Mouse (Mus musculus) mesoderm, embryonic 11.5 days (tissue): ENCODE measurements around the gene Fbxo48.
A peak's percentile ranks its signal among the peaks of the same experiment; 100 is the strongest.

Experiments used
- DNase-seq: peaks from one replicate; pipeline ENCODE4 v3.0.0-alpha.2; 2012; ENCODE audit warnings: low read depth, low spot score

Gene Fbxo48

DNA sequence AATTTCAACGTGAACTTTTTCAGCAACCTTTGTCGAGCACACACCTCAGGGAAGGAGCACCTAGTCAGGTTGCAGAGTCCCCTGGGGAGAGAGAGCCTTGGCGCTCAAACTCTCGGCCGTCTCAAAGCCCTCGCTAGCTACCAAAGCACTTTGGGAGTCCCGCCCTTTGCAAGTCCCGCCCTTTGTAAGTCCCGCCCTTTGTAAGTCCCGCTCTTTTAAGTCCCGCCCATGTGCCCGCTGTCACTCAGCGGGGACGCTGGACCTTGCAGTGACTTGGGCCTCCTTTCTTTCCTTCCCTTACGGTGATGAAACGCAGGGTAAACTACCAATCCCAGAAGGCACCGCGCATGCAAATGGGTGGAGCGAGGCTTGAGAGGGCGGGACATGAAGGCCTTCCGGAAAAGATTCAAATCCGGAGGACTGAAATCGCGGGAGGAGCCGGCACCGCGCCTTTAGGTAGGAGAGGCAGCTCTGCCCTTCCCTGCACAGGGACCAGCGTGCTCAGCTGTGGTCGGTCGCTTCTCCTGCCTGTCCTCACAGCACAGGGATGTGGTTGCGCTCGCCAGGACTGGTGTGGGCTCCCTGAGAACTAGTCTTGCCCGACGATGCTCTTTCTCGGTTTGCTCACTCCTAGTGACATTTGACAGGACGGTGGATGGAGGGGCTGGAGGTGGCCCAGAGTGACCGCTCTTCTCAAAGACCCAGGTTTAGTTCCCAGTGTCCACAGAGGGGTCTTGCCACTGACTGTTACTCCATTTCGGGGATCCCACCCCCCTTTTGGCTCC, at the start of gene Fbxo48:
Gene Fbxo48, plus strand, starts transcription at position 400 of the 785 bp plus-strand sequence.
- DNase-seq, result peak; percentile 99

GRCm38 (mm10) chr11:16904302-16905011, 46.7 kb upstream of the Fbxo48 start:
- no peak for DNase-seq

DNA sequence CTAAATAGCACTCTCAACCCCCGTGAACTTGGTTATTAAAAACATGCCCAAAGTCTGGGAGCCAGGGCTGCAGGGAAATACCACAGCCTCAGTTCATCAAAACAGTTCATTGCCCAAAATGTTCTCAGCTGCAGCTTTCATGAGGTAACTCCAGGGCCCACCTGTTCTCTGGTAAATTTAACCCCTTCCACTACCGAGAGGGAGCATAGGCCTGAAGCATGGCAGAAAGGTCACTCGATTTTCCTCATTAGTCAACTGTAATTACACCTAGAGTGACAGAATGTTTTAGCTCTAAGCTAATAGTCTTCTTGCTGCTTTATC, 46.2 kb upstream of the Fbxo48 start:
- DNase-seq, result no peak

- no peak for DNase-seq
These were observed 44.6 kb upstream of the Fbxo48 start for GRCm38 (mm10) chr11:16906530-16906929.

DNA sequence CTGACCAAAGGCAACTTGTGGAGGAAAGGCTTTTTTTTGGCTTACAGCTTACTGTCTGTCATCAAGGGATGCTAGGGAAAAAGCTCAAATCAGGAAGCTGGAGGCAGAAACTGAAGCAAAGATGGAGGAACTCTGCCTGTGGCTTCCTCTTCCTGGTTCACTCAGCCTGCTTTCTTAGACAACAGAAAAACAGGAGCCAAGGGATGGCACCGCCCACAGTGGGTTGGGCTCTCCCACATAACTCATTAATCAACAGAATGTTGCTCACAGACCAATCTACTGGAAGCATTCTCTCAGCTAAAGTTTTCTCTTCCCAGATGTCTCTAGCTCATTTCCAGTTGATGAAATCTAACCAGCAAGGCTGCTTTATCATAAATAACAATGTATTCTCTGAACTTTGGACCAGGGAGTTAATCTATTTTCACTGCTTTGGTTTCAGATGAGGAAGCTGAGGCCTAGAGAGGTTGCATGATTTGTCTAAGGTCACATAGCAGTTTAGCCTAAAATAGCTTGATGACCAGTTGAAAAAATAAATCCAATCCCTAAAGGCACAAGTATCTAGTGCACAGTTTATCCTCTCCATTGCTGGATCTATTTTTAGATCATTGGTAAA, 43.6 kb upstream of the Fbxo48 start:
- DNase-seq, result no peak

- DNase-seq, result no peak
These were observed 36.4 kb upstream of the Fbxo48 start for GRCm38 (mm10) chr11:16914756-16915155.

GRCm38 (mm10) chr11:16915850-16916249, 35.3 kb upstream of the Fbxo48 start:
- no peak for DNase-seq

DNA sequence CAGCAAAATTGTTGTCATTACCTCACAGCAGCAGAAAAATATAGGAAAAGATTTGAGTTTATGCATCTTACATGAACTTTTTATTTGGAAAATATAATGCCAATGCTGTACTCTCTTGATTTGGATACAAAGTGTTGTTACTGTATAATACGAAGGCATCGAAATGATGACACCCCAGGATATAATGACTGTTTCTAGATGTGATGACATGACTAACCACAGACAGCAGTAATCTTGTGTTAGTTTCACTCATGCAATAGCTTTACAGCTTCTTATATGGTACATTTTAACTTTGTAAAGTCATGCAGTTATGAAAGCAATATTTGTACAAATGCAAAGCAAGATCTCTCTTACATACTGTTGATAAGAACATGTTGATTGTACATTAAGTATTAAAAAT, 33.7 kb upstream of the Fbxo48 start:
- no peak for DNase-seq

GRCm38 (mm10) chr11:16932159-16932558, 19.0 kb upstream of the Fbxo48 start:
- DNase-seq, result no peak

GRCm38 (mm10) chr11:16935577-16936236, 15.5 kb upstream of the Fbxo48 start:
- DNase-seq, result no peak

DNA sequence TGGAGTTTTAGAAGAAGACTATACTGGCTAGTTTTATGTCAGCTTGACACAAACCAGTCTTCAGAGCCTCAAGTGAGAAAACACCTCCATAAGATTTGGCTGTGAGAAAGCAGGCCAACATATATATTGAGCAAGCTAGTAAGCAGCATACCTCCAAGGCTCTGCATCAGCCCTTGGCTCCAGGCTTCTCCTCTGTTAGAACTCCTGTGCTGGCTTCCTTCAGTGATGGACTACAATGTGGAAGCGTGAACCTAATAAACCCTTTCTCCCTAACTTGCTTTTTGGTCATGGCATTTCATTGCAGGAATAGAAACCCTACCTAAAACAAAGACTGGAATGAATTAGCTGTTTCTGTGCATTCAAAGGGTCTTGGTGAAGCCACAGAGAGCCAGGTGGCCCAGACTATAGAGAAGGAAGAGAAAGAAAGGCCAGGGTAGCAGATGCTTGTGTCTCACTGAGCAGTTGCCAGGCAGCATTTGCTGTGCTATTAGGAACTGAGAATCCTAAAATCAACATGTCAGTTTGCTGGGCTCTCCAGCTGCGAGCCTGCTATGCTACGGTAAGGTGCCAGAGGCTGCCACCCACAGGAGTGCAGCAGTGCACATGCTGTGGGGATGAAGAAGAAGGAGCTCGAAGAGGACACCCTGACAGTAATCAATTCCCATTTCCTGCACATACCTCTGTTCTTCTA, 9.9 kb upstream of the Fbxo48 start:
- no peak for DNase-seq

GRCm38 (mm10) chr11:16941973-16942452, 9.2 kb upstream of the Fbxo48 start:
- DNase-seq, result no peak

GRCm38 (mm10) chr11:16943016-16943415, 8.2 kb upstream of the Fbxo48 start:
- DNase-seq, result no peak

DNA sequence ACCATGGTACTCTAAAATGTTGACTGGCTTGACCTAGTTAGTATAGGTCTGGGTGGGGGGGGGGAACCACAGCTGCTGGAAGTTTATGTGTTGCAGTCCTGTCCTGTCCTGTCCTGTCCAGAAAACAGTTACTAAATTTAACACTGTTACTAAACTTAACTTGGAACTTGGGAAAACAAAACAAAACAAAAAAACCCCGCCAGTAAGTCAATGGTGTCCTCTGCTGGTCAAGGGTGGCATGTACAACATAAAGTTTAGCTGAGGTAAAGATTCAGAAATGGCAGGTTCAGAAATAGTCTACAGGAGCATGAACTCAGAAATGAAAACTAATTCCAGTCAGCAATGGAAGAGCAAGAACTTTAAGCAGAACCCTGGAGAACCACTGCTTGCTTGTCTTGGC, 2.4 kb upstream of the Fbxo48 start:
- no peak for DNase-seq

- no peak for DNase-seq
These were observed 774 bp upstream of the Fbxo48 start for GRCm38 (mm10) chr11:16950226-16950975.

GRCm38 (mm10) chr11:16951761-16952010, 511 bp downstream of the Fbxo48 start:
- no peak for DNase-seq

DNA sequence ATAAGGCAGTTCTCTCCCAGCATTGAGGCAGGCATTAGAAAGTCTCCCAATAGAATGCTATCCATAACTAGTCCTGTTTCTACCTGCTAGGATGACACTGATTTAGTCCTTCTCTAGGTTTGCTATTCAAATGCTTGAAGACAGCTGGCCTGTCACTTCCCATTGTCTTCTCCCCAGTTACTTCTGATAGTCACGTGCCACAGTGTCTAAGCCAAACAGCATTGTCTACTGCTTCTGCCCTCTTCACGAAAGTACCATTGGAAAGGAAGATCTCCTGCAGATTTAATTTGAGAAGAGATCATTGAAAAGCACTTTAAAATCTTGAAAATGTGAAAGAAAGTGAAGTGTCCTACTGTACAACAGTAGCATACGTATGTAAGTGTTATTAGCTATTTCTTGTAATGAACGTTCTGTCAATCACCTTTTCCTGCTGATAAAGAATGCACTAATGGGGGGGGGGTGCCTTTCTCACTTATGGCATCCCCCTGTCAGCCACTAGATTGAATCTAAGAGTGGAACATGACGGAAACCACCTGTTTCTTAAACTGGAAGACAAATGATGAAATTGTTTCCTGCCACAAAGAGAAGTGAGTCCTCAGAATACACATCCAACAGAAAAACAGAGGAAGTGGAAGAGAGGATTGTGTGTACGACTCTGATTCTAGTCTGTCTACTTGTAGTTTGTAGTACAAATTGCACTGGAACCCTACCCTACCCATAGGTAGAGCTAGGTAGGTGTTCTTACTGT, 5.1 kb downstream of the Fbxo48 start:
- no peak for DNase-seq

DNA sequence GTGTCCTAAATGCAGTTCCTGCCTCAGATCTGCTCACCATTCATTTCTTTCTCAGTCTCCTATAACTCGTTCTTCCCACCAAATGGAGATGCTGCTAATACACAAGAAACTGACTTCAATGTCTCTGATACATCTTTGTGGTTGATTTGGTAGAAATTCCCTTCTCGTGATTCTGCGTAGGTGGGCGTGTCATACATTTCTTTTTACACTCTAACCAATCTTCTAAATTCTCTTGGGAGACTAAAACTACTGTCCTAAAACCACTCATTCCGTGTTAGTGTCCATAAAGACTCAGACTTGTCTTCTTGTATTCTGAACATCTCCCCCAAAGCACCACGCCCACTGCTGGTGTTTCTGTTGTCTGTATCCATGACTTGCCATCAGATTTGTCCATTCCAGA, 5.9 kb downstream of the Fbxo48 start:
- DNase-seq, result no peak

DNA sequence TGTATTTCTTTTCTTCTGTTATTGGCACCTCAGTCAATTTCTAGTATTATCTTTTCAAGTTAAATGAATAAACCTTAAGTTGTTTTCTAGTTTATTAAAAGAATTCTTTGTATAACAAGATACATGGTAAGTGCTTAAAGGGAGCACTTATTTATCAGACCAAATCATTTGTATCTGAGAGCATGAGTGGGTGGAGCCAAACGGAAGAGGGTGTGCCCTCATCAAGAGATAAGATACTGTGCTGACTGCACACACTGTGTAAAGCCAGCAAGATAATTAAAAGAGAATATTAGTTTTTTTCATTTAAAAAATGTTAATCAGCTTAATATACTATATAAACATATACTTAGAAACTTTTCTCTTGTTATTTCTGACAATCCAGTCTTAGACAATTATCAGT, 7.3 kb downstream of the Fbxo48 start:
- no peak for DNase-seq

DNA sequence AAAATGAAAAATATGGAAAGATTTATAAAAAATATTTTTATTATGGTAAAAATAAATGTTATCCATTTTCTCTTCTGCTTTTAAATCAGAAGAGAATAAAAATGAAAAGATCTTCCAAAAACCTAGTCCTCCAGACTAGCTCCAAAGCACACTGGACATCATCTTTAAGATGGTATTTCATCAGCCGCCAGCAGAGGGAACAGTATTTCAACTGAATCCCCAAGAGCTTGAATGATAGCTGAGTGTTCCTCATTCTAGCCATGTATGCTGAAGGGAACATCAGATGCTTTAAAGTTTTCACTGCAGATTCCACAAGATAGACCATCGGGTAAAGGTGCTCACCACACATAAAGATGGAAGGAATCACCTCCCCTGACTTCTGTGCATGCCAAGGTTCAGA, 16.6 kb downstream of the Fbxo48 start:
- peak; percentile 20 for DNase-seq
